Mouse (Mus musculus): Measurements from ENCODE around the gene Lyve1.

The Lyve1 gene

DNA sequence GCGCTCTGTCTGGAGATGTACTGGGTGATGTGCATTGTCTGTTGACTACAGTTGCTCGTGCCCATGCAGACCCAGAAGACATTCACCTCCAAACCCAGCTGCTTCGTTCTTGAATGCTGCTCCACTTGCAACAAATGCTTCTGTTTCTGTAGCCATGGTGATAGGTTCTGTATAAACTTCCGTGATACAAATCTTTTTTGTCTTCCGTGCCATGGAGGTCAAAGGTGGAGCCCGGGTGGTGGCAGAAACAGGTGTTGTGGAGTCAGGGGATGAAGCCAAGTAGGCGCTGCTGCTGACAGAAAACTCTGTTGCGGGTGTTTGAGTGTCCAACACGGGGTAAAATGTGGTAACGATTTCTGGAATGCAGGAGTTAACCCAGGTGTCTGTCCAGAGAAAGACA, 9.4 kb downstream of the Lyve1 start:
- 58% methylated on average over 10 of the region's 10 CpGs for WGBS

GRCm38 (mm10) chr7:110851541-110852203, 11.4 kb downstream of the Lyve1 start:
- 86% methylated on average over 7 of the region's 7 CpGs for WGBS

GRCm38 (mm10) chr7:110848371-110848770, 14.7 kb downstream of the Lyve1 start:
- 94% methylated on average over 1 of the region's 1 CpGs for WGBS

GRCm38 (mm10) chr7:110847321-110847720, 15.7 kb downstream of the Lyve1 start:
- WGBS = 86% methylated on average over 2 of the region's 2 CpGs

GRCm38 (mm10) chr7:110843916-110844874, 18.8 kb downstream of the Lyve1 start, which contains the start of gene Rnf141:
TSS of gene Rnf141 (minus strand) at chr7:110844457.
- WGBS = under 1% methylated on average over 42 of the region's 42 CpGs

- 84% methylated on average over 4 of the region's 4 CpGs for WGBS
These were observed 22.7 kb downstream of the Lyve1 start for GRCm38 (mm10) chr7:110840332-110840731.

DNA sequence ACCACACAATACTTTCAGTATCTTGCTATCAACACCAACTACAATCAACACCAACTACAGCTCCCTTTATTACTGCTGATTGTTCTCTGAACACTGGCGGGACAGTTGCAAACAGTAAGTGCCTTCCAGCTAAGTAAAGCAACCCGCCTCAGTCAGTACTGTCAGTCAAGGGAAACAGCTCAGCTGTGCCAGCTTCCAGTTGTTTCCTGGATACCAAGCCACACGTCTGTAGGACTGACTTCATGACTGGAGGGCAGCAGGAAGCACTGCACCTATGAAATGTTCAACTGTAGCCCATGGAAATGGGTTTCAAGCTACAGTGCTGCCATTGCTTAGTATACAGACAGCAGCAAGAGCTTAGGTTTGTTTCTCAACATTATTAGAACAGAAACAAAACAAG, 28.5 kb downstream of the Lyve1 start:
- 50% methylated on average over 3 of the region's 3 CpGs for WGBS

DNA sequence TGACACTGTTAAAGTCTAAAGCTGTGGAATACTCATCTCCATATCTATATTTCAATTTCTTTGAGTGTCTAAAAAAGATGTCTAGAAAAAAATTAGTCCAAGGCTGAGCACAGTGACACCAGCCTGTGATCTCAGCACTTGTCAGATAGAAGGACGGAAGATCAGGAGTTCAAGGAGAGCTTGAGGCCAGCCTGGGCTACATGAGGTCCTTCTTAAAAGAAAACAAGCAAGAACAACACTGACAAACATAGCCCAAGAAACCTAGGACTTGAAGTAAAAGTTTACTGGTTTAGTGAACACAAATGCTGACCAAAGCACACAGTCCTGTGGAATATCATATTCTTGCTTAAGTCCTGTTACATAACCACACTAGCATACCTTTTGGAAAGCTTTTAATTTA, 29.0 kb downstream of the Lyve1 start:
- 94% methylated on average over 1 of the region's 1 CpGs for WGBS

DNA sequence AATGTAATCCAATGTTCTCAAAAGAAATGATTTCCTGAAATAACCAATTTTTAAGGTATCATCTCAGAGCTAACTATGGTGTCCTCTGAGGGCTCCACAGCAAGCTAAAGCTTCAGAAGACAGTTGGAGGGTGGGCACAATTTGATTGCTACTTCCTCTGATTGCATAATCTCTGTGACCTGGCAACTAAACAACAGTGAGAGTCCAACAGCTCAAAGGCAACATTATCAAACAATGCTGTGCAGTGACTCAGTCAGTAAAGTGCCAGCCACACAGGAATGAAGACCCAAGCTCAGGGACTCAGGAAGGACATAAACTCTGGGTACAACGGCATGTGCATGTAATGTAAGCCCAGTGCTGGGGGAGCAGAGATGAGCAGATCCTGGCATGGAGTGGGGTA, 30.0 kb downstream of the Lyve1 start:
- WGBS = 75% methylated on average over 1 of the region's 1 CpGs

DNA sequence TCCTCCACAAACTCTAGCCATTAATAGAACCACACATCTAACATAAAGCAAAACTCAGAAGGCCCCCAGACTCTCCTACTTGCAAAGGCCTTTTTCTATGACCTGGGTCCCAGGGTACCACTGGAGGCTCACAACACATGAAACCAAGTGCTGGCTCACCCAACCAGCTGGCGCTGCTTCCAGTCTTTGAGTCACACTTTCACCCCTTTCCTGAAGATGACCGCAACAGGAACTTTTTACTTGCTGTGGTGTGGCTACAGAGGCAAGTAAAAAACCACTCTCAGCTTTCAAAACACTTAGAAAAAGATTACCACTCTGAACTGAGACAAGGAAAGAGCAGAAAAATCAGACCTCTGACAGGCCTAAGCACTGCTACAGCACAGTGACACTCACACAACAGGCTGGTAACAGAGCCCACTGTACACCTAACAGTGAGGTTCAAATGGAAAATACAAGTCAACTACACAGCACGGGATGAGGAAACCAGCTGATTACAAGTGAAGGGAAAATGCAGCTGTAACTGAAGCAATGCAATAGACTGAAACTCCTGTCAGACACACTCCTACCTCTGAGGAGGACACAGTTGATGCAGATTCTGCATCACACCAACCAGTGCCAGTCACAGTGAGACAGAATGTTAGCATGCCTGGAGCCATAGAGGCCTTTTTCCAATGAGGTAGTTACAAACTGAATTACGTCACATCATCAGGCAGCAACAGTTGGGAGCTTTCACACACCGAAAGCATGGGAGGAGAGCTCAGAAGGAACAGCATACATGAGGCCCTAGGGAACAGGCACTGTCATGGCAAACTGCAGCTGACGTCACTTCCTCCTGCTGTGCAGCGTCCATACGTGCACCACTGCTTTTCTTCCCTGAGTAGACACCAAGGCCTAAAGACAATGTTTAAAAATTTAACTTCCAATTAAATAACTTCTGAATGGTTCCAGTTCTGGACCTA, 38.8 kb downstream of the Lyve1 start:
- WGBS = 79% methylated on average over 8 of the region's 8 CpGs

- 61% methylated on average over 4 of the region's 4 CpGs for WGBS
These were observed 39.4 kb downstream of the Lyve1 start for GRCm38 (mm10) chr7:110823593-110823992.

- WGBS = 87% methylated on average over 8 of the region's 8 CpGs
These were observed 40.0 kb downstream of the Lyve1 start for GRCm38 (mm10) chr7:110823076-110823475.

GRCm38 (mm10) chr7:110822055-110822454, 41.0 kb downstream of the Lyve1 start:
- WGBS = 37% methylated on average over 4 of the region's 4 CpGs

- 14% methylated on average over 3 of the region's 3 CpGs for WGBS
These were observed 41.4 kb downstream of the Lyve1 start for GRCm38 (mm10) chr7:110821653-110822052.

- WGBS = 42% methylated on average over 5 of the region's 5 CpGs
These were observed 42.0 kb downstream of the Lyve1 start for GRCm38 (mm10) chr7:110821068-110821467.

GRCm38 (mm10) chr7:110818787-110819350, 44.2 kb downstream of the Lyve1 start:
- 79% methylated on average over 11 of the region's 11 CpGs for WGBS

- 57% methylated on average over 6 of the region's 6 CpGs for WGBS
These were observed 44.8 kb downstream of the Lyve1 start for GRCm38 (mm10) chr7:110818206-110818605.

DNA sequence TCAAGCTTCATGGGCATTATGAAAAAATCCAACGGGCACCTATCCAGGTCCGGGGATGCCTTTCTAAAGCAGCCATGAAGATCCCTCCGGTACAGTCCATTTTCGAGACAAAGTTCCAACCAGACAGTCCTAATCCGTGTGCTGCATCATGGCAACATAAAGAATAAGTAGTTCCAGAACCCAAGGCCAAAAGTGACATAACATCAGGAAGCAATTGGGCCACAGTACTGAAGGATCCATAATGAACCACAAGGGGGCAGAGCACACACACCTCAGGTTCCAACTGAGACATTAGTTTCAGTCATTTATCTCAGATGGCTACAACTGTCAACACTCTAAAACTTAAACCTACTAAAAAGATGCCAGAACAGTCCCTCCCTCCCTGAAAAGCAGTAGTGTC, 47.0 kb downstream of the Lyve1 start:
- 41% methylated on average over 5 of the region's 5 CpGs for WGBS

- WGBS = 98% methylated on average over 1 of the region's 1 CpGs
These were observed 49.1 kb downstream of the Lyve1 start for GRCm38 (mm10) chr7:110813983-110814382.

GRCm38 (mm10) chr7:110811529-110811928, 51.5 kb downstream of the Lyve1 start:
- WGBS = 68% methylated on average over 5 of the region's 5 CpGs

DNA sequence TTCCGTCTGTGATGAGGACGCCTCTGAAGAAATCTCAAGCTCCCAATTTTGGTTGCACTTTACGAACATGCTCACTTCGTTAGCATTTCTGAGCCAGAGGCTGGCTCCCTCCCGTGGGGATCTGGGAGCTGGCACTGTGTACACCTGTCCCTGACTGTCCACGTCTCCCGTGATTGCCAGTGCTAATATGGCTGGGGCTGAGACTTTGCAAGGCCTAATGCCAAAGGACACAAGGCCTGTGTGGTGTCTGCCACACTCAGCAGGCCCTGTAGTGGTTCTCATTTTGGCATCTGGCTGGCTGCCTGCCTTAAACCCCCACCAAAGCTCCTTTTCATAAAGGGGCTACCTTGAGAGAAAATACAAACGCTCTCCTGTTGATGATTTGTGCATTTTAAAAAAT, 52.0 kb downstream of the Lyve1 start:
- WGBS = 67% methylated on average over 8 of the region's 8 CpGs
